Mouse (Mus musculus) olfactory bulb, adult 2 months (tissue): ENCODE results near the gene Rfx5.

ENCODE experiments used
- CTCF ChIP-seq: fragments of 200-500 bp; IDR thresholded peaks from 2 replicates; pipeline ENCODE4 v1.5.1; 2012; ENCODE audit warnings: low read depth, mild to moderate bottlenecking, low read length, moderate library complexity; ENCODE audit not compliant: insufficient read depth
- POLR2A ChIP-seq: fragments of 200-500 bp; IDR thresholded peaks from 2 replicates; pipeline ENCODE4 v1.6.1; 2012; ENCODE audit warnings: mild to moderate bottlenecking, low read depth, low read length, moderate library complexity; ENCODE audit not compliant: insufficient read depth

DNA sequence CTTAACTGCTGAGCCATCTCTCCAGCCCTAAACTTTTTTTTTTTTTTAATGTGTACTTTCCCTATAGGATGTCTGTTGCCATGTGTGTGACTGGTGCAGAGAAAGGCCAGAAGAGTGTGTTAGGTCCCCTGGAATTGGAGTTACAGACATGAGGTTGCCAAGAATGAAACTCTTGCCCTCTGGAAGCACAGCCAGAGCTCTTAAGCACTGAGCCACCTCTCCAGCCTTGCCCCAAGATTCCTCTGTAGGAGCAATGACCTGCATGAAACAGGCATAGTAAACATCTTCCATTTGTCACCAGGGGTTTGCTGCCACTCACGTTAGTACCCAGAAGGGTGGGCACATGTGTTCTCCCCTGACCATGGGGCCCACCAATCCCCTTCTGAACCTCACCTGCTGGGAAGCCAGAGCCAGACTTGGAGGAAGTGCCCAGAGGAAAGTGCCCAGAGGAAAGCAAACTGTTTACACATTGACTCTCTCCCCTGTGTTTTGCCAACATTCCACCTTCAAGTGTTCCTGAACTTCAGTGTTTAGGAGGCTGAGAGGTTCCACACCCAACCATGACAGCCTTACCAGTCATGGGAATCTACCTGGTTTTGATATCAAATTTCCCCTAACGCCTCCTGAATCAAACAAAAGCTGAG lies 42.7 kb upstream of the Rfx5 start:
- no peak for TF ChIP-seq POLR2A
- TF ChIP-seq CTCF = no peak
